Mouse (Mus musculus) lung, adult 18-20 months (tissue): ENCODE results near the gene Col25a1.

ENCODE experiments used
- DNase-seq, 2 experiments: peaks; one replicate each; pipeline ENCODE4 v3.0.0; 2022; ENCODE audit warnings: mixed read lengths in 2 of 2

The Col25a1 gene

GRCm38 (mm10) chr3:130256610-130257009, 125.3 kb downstream of the Col25a1 start:
- no peak for DNase-seq

DNA sequence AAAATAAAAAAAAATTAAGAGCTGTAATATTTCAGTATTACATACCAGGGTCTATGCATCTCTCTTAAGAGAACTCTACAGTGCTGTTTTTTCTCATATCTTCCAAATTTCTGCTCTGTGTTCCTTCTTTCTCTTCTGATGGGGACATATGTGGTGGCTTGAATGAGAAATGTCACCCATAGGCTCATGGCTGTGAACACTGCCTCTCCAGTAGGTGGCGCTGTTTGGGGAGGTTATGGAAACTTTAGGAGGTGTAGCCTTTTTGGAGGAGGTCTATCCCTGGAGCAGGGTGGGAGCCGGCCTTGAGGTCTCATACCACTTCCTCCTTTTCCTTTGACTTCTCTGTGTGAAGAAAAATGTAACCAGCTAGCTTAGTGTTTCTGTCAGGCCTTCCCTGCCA, 128.4 kb downstream of the Col25a1 start:
- DNase-seq = no peak

- no peak for DNase-seq
Observed at GRCm38 (mm10) chr3:130260316-130260715, 129.0 kb downstream of the Col25a1 start.

DNA sequence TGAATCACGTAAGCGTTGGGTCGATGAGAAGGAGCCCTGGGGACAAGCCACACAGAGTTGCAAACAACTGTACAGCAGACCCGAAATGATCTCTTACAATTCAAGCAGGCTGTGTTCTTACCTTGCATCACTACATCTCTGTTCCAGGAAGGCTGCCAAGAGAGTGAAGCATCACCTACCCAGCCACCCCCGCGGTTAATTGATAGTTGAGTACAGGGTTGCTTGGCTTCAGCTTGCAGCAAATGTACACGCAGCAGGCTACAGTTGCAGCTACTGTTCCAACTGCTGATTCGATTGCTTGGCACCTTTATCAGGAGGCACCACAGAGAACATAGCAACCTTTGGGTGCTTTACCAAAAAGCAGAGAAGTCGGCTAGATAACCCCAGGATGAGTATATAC, 133.8 kb downstream of the Col25a1 start:
- no peak for DNase-seq

DNA sequence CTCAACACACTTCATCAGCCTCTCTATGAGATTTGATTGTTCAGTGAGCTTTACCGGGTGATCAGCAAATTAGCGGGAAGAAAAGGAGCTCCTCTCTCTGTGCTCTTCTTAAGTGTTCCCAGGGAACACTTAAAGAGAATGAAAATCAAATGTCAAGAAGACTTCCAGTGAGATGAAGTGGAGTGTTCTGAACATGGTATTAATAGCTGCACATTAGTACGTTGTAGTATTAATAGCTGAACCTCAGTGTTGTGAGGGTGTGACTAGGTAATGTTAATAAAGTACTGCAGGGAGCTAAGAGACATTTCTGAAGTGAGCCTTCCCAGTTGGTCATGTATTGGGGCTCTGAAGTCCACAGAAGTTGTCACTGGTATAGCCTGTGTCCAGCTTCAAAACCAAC, 139.2 kb downstream of the Col25a1 start:
- no peak for DNase-seq

DNA sequence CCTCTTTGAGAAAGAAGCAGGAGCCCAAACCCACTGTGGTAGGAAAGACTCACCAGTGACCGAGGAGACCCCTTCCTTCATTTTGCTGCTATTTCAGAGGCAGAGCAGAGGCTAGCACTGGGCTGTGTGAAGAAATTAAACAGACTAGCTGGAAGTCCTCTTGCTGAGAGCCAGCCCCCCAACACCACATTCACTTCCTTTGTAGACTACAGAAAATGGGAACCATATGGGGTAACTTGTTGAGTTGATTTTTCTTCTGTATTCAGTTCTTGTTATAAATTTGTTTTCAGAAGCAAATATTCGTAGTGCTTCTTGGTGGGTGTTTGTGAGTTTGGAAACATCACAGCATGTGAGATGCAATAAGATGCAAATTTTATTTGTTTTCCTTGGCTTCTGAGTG, 142.6 kb downstream of the Col25a1 start:
- DNase-seq = no peak

DNA sequence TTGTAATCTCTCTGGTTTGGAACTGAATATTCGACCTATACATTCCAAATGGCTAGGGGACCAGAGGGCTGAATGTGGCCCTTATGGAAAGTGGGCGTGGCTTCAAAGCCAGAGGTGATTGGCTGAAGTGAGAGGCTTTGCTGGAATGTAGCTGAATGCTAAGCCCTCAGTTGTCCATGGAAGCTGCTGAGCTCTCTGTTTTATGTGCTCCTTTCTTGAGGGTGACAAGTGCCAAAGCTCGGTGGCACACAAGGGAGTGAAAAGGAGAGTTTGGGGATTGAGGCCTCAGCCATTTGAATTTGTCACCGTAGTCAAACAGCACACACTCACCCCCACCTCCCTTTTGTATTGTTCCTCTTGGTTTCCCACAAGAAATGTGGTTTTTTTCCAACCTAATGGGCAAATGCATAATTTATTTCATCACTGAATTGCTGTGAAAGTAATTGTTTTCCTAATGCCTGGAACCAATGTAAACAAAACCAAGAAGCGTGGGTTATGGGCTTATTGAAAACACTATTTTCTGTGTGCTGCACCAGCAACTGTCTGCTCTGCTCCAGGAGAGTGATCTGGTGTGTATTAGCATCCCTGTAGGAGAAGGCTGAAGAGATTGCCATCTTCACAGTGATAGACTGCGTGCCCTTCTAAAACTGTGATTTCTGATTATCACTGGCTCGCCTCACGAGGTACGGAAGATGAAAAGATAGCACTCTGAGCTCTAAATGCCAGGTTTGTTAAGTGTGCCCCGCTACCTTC, 147.2 kb downstream of the Col25a1 start:
- no peak for DNase-seq

GRCm38 (mm10) chr3:130283011-130283760, 151.9 kb downstream of the Col25a1 start:
- no peak for DNase-seq

DNA sequence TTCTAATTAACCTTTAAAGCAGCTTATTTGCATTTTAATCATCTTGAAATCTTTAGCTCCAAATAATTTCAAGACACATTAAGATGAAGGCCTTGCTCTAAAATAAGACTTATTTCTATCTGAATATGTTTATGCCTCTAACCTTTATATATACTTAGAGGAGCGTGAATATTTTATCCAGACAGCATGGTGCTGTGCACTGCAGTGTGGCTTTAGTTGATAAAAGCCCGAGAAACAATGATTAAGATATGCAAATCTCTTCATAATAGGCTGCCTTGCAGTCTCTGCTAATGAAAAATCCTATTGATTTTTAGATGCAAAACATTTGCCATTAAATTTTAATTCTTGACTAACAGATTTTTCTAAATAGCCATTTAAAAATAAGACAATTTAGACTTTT, 156.8 kb downstream of the Col25a1 start:
- DNase-seq = no peak

GRCm38 (mm10) chr3:130288756-130289155, 157.5 kb downstream of the Col25a1 start:
- no peak for DNase-seq

DNA sequence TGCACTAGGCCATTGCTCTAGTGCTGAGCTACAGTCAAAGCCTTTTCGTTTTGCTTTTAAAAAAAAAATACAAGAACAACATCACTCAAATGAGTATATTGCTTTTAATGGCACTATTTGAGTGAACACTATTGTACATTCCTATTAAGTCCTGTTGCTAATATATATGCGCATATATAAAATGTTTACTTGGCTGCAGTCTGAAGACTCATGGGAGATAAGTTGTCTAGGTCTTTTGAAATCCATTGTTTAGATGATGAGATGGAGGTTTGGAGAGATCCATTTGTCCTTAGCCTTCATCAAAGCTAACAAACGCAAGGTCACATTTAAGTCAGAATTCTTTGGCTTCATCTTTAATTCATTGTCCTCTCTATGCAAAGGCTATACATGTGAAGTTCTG, 157.9 kb downstream of the Col25a1 start:
- DNase-seq = no peak

DNA sequence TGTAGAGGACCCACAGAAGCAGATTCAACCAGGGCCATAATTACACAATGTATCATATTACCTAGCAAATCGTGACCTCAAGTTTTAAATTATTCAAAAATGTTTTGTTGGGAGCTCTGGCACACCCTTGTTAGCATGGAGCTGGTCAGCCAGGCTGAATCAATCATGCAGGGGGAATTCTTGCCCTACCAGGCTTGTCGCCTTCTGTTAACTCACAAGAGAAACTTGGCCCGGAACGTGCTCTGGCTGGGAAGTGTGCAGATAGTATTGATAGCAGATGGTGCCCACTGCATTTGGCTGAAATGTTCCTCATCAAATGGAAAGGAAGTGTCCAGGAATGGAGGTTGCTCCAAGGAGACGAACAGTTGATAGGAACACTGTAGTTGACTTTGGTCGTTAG, 158.9 kb downstream of the Col25a1 start:
- no peak for DNase-seq

GRCm38 (mm10) chr3:130290672-130291071, 159.4 kb downstream of the Col25a1 start:
- no peak for DNase-seq

- DNase-seq = no peak
Observed at GRCm38 (mm10) chr3:130291926-130292325, 160.6 kb downstream of the Col25a1 start.

- no peak for DNase-seq
Observed at GRCm38 (mm10) chr3:130300530-130300929, 169.2 kb downstream of the Col25a1 start.

DNA sequence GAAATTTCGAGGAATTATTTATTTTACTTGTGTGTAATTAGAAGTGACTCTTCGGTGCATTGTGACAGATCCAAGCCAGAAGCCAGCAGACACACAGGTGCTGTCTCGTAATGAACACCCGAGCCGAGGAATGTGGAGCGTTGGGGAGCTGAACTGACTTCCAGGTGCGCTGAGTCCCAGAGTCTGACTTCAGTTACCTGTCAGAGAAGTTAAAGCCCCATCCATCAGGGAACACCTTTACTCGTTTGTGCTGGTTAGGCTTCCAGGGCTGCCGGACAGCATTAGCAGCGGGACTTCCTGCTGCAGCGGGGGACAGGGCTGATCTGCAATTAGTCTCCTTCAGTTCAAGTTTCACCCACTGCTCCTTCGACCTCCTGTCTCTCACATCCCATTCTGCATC, 172.3 kb downstream of the Col25a1 start:
- no peak for DNase-seq

GRCm38 (mm10) chr3:130304827-130305226, 173.5 kb downstream of the Col25a1 start:
- no peak for DNase-seq

DNA sequence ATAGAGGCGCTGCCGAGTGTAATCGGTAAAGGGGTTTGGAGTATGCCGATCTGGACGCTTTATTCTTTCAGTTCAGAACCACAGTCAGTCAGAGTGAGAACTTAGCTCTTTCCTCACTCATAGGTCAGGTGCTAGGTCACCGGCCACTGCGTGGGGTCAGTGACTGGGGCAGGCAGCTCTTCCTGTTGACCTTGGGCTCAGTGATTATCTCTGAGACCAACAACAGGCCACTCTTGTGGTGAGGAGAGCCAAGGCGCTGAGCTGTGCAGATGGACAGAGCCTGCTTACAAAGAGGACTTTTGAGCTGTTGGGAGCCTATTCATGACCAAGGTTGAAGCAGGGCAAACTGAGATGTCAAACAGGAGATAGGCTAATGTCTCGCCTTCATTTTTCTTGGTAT, 174.4 kb downstream of the Col25a1 start:
- no peak for DNase-seq

- no peak for DNase-seq
Observed at GRCm38 (mm10) chr3:130309277-130309676, 178.0 kb downstream of the Col25a1 start.

DNA sequence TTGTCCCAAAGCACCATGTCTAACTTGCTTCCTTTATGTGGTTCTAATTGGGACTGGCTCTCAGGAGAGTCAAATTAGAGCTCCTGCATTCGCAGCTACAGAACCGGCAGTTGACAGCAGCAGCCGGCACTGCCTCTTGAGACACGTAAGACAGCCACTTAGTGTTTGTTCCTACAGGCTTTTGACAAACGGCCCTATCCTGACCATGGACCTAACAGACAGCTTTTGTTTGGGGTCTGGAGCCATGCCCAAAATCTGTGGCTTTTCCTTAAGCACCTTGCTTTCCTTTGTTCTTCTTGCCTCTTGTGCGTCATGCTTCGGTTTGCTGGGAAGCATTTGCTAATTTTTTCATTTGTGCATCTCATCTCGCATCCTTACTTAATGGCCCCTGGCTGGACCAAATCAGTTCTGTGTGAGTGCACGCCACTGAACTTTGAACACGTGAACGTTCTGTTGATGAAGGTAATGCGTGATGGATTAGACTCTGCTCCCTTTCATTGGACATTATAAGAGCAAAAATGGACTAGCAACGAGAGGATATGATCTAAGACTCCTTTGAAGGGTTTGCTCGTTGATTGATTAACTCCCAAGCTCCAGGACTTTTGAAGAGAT, 179.5 kb downstream of the Col25a1 start:
- no peak for DNase-seq

DNA sequence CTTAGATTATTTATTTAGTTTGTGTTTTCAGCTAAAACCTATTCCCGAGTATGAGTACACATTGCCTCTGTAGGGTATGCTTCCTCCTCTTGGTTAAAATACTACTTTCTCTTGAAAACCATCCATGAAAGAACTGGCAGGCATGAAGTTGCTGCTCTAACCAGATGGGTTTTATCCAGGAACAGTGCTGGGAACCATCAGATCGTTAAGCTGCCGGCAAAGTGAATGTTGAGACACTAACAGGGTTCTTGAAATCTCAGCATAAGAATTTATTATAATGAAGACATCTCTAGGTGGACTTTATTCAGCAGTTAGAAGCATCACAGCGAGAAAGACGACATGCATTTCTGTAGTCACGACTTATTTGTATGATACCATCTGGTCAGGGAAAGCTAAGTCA, 181.9 kb downstream of the Col25a1 start:
- DNase-seq = no peak

- DNase-seq = no peak
Observed at GRCm38 (mm10) chr3:130327039-130328015, 196.0 kb downstream of the Col25a1 start.

GRCm38 (mm10) chr3:130328909-130329308, 197.6 kb downstream of the Col25a1 start:
- no peak for DNase-seq
